Mouse (Mus musculus) liver, postnatal 0 days (tissue): ENCODE data around the gene Fbln1. TPM values are rescaled to one million over a fixed set of nuclear protein-coding genes. Genes with fewer than 3 reads are reported as not detected.
A peak's percentile ranks its signal among the peaks of the same experiment; 100 is the strongest.

Experiments used
- ATAC-seq: fragments of 200-750 bp; cut with Nextera tagmentation; 2 replicates; pipeline ENCODE4 v1.8.0; 2017; ENCODE audit warnings: mild to moderate bottlenecking, moderate library complexity
- DNase-seq: peaks from one replicate; pipeline ENCODE4 v3.0.0-alpha.2; 2016
- H3K27ac ChIP-seq: fragments of 300-500 bp; sonication (generic); 2 replicates; pipeline ENCODE4 v1.5.1; 2014; ENCODE audit warnings: antibody characterized with exemption, moderate library complexity, mild to moderate bottlenecking, low read depth
- H3K27me3 ChIP-seq: fragments of 300-500 bp; sonication (generic); 2 replicates; pipeline ENCODE4 v1.6.1; 2014; ENCODE audit warnings: low read length, control low read depth, mixed read lengths; ENCODE audit not compliant: insufficient read depth
- H3K36me3 ChIP-seq: fragments of 300-500 bp; sonication (generic); replicated peaks from 2 replicates; pipeline ENCODE4 v1.6.1; 2014; ENCODE audit warnings: mild to moderate bottlenecking, control low read depth, low read length, moderate library complexity, mixed read lengths; ENCODE audit not compliant: insufficient read depth
- H3K4me1 ChIP-seq: fragments of 300-500 bp; sonication (generic); 2 replicates; pipeline ENCODE4 v1.6.1; 2014; ENCODE audit warnings: antibody characterized with exemption, mild to moderate bottlenecking, control low read depth; ENCODE audit not compliant: insufficient read depth
- H3K4me2 ChIP-seq: fragments of 300-500 bp; sonication (generic); 2 replicates; pipeline ENCODE4 v1.6.1; 2014; ENCODE audit warnings: low read depth, mild to moderate bottlenecking, low read length, moderate library complexity, mixed read lengths
- H3K4me3 ChIP-seq: fragments of 300-500 bp; sonication (generic); 2 replicates; pipeline ENCODE4 v1.5.1; 2014; ENCODE audit warnings: low read depth, low read length
- H3K9ac ChIP-seq: fragments of 300-500 bp; sonication (generic); replicated peaks from 2 replicates; pipeline ENCODE4 v1.6.1; 2014; ENCODE audit warnings: mild to moderate bottlenecking, moderate library complexity
- H3K9me3 ChIP-seq: fragments of 300-500 bp; sonication (generic); 2 replicates; pipeline ENCODE4 v1.6.1; 2016; ENCODE audit warnings: mild to moderate bottlenecking, control low read depth, low read length, mixed read lengths
- CTCF ChIP-seq: sonication (generic); IDR thresholded peaks from 2 replicates; pipeline ENCODE4 v1.5.1; 2016; ENCODE audit warnings: antibody characterized with exemption, low read depth
- EP300 ChIP-seq: IDR thresholded peaks from 2 replicates; pipeline ENCODE4 v1.6.1; 2016; ENCODE audit warnings: antibody characterized with exemption, low read depth, mild to moderate bottlenecking
- WGBS: fragments of 180-500 bp; shearing (Covaris S2); extraction: QIAGEN DNeasy Blood & Tissue Kit; methylation state at CpG from one replicate; pipeline ENCODE4 v1.1.7; 2014; ENCODE audit not compliant: insufficient replicate concordance; 5-methylcytosine and 5-hydroxymethylcytosine counted together
- polyA plus RNA-seq: library from polyadenylated mRNA; unstranded; fragments of >200 nt; fragmentation: Nextera tagmentation; extraction: Ambion mirVana; gene quantifications from 2 replicates; pipeline ENCODE4 v1.2.1, GENCODE M21; 2015

Gene Fbln1
- polyA plus RNA-seq, 1 experiment from 2014 or later = 2.8 TPM

GRCm38 (mm10) chr15:85298946-85299345 is 93.2 kb downstream of the Fbln1 start:
- peaks cover 2% of the 10 kb centered on the region; the same call in 1 of the 2 replicates for H3K9me3 ChIP-seq
- 81% methylated on average over 9 of the region's 9 CpGs for WGBS
- DNase-seq = no peak
- H3K9ac ChIP-seq = no peak overlapping the region
- no peak for TF ChIP-seq CTCF
- TF ChIP-seq EP300 = no peak
- no peak for ATAC-seq
- H3K4me2 ChIP-seq = no peak overlapping the region
- no peaks in the 10 kb centered on the region for H3K27me3 ChIP-seq
- H3K27ac ChIP-seq = no peak overlapping the region
- H3K36me3 ChIP-seq = no peaks in the 10 kb centered on the region
- H3K4me1 ChIP-seq = peaks cover 7% of the 10 kb centered on the region; the same call in 1 of the 2 replicates
- no peak overlapping the region for H3K4me3 ChIP-seq

DNA sequence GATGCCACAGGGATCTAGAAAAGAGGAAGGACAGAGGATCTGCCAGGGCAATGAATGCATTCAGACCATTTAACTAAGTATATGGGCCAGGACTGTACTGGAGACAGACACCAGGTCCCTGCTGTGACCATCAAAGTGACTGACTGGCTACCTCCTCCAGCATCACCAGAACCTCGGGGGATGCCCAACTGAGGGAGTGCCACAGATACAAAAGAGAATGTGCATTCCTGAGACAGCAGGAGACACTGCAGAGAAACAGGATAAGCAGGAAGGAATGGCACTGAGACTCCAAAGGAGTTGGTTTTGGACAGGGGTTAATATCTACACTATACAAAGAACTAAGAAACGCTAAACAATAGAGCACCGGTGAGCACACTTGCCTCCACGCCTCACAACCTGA is 97.5 kb downstream of the Fbln1 start:
- Histone ChIP-seq H3K9me3 (peaks cover 5% of the 10 kb centered on the region; the same call in 1 of the 2 replicates), H3K36me3 (no peaks in the 10 kb centered on the region), H3K4me2 (no peak overlapping the region), H3K4me3 (no peak overlapping the region), H3K9ac (no peak overlapping the region), H3K27me3 (no peaks in the 10 kb centered on the region), H3K27ac (no peak overlapping the region), H3K4me1 (no peaks in the 10 kb centered on the region; the same call in 1 of the 2 replicates)
- 80% methylated on average over 4 of the region's 4 CpGs for WGBS
- no peak for ATAC-seq
- DNase-seq = no peak
- no peak for TF ChIP-seq EP300
- no peak for TF ChIP-seq CTCF

- TF ChIP-seq EP300 = no peak
- Histone ChIP-seq H3K27ac (no peak overlapping the region), H3K4me3 (no peak overlapping the region), H3K36me3 (no peaks in the 10 kb centered on the region), H3K4me1 (no peaks in the 10 kb centered on the region; the same call in 1 of the 2 replicates), H3K9ac (no peak overlapping the region), H3K9me3 (peaks cover 5% of the 10 kb centered on the region; the same call in 1 of the 2 replicates), H3K4me2 (no peak overlapping the region), H3K27me3 (no peaks in the 10 kb centered on the region)
- ATAC-seq (no peak), DNase-seq (no peak)
- WGBS = 81% methylated on average over 4 of the region's 4 CpGs
Observed at GRCm38 (mm10) chr15:85303976-85304375, 98.2 kb downstream of the Fbln1 start.

GRCm38 (mm10) chr15:85307061-85307660 is 101.4 kb downstream of the Fbln1 start:
- Histone ChIP-seq H3K36me3 (no peaks in the 10 kb centered on the region), H3K9me3 (peaks cover 5% of the 10 kb centered on the region; the same call in 1 of the 2 replicates), H3K4me2 (no peak overlapping the region), H3K9ac (no peak overlapping the region), H3K4me1 (no peaks in the 10 kb centered on the region; the same call in 1 of the 2 replicates), H3K4me3 (no peak overlapping the region), H3K27me3 (no peaks in the 10 kb centered on the region), H3K27ac (no peak overlapping the region)
- ATAC-seq = no peak
- TF ChIP-seq EP300 (no peak), CTCF (no peak)
- 83% methylated on average over 2 of the region's 2 CpGs for WGBS
- no peak for DNase-seq

GRCm38 (mm10) chr15:85311058-85311657 is 105.4 kb downstream of the Fbln1 start:
- peaks cover under 1% of the 10 kb centered on the region for H3K4me1 ChIP-seq
- no peaks in the 10 kb centered on the region for H3K27me3 ChIP-seq
- no peak overlapping the region for H3K4me3 ChIP-seq
- TF ChIP-seq EP300 (no peak), CTCF (no peak)
- no peak overlapping the region for H3K27ac ChIP-seq
- peak overlapping the region; percentile 40 for H3K4me2 ChIP-seq
- no peaks in the 10 kb centered on the region for H3K9me3 ChIP-seq
- H3K36me3 ChIP-seq = no peaks in the 10 kb centered on the region
- WGBS = 62% methylated on average over 10 of the region's 10 CpGs
- no peak for DNase-seq
- peak; percentile 48; the same call in 1 of the 2 replicates for ATAC-seq
- no peak overlapping the region for H3K9ac ChIP-seq

DNA sequence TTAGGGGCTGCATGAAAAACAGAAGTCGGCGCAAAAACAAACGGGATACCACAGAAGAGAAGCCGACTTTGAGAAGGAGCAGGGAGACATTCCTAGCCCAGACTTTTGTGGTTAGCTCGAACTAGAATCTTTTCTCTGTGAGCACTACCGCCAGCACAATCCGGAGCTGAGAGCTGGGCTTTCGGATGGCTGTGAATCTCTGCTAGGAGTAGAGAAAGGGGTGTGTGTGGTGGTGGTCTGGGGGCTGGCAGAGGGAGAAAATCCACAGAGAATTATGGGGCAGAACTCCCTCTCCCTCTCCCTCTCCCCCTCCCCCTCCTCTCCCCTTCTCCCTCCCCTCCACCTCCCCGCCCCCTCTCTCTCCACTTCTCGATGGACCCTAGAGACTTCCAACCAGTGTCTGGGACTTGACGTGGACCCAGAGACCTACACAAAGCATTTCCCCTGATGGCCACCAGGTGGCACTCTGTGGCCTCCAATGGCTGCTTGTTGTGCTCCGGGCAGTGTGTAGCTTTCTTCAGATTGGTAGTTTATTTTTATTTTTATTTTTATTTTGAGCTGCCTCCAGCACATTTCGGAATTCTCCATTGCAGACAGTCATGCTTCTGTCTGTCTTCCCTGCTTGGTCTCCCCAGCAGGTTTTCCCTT is 109.8 kb downstream of the Fbln1 start:
- Histone ChIP-seq H3K4me2 (no peak overlapping the region; the same call in 1 of the 2 replicates), H3K9ac (no peak overlapping the region), H3K36me3 (no peaks in the 10 kb centered on the region), H3K27ac (no peak overlapping the region), H3K4me3 (no peak overlapping the region), H3K4me1 (peaks cover 4% of the 10 kb centered on the region), H3K9me3 (no peaks in the 10 kb centered on the region), H3K27me3 (no peaks in the 10 kb centered on the region)
- DNase-seq (peak; percentile 76), ATAC-seq (peak; percentile 61; the same call in 1 of the 2 replicates)
- WGBS = 45% methylated on average over 11 of the region's 13 CpGs
- TF ChIP-seq EP300 = no peak
- TF ChIP-seq CTCF = peak; percentile 90
